Mouse (Mus musculus): ENCODE measurements at regions not wholly inside any gene's neighbourhood (a gene's known extent, or its start where the extent isn't known, plus 50 kb on each side); places are given as distances from the start of the nearest gene placed in this dataset.

DNA sequence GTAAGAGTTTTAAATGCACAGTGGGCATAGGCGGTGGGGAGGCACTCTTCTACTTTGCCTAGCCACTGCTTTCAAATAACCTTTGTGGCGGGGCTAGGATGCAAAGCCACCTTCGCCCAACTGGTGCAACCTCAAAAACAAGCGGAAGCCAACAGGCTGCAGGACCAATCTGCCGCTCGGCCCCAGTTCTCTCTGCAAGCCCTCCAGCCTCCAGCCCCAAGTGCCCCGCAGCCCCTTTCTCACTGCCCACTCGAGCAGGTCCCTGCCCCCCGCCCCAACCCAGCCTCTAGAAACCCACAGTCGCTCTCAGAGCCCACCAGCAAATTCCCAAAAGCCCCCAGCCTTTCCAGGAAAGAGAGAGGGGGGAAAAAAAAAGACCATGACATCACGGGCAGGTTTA is 89.6 kb upstream of the Ssbp2 start:
- DNase-seq (ENCODE audit: low spot score) = no peak

DNA sequence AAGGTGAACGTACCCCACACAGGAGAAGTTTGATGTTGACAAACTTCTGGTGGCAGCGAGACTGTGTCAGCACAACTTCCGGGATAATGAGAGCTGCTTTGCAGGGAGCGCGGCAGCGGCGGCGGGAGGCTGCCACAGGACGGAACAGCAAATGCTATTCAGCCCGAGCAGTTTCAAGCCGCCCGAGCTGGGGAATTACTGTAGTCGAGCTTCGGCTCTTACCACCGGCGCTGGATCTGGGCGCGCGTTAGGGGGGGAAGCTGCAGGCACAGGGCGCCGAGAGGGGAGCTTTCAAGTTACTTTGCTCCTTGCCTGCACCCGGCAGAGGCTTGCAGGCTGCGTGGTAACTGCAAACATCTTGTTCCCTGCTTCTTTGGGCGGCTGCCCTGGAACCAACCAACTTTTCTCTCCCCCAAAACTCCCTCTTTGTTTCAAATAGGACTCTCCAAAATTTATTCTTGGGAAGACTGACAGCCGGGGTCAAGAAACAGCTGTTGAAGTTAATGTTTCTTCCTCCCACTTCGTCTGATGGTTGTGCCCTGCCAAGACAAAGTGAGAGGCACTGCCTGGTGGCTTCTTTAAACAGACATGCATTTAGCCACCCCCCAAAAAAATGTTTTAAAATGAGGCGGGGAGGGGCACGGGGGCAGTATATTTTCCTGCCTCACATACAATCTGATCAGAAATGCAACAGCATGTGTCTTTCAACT is 89.0 kb upstream of the Ssbp2 start:
- DNase-seq (ENCODE audit: low spot score) = peak; percentile 88

- no peak for DNase-seq (ENCODE audit: low spot score)
Observed at GRCm38 (mm10) chr13:91371596-91371987, 88.5 kb upstream of the Ssbp2 start.

GRCm38 (mm10) chr13:91372130-91372875 is 87.8 kb upstream of the Ssbp2 start:
- DNase-seq (ENCODE audit: low spot score) = no peak

DNA sequence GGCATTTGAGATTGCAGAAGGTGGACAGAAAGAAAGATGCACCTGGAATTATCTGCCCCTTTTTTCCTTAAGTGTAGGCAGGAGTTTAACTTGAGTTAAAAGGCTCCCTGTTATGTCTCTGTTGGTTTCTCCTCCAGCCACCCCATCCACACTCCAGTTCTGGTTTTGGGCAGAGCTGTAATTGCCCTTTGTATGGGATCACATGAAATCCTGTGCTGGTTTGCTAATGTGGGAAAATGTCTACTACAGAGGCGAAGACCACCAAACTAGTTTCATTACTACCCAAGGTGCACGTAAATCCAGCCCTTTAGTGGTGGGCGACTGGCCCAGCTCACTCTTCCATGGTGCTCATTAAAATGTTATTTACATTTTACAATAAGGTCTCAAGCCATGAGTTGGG is 85.9 kb upstream of the Ssbp2 start:
- no peak for DNase-seq (ENCODE audit: low spot score)

DNA sequence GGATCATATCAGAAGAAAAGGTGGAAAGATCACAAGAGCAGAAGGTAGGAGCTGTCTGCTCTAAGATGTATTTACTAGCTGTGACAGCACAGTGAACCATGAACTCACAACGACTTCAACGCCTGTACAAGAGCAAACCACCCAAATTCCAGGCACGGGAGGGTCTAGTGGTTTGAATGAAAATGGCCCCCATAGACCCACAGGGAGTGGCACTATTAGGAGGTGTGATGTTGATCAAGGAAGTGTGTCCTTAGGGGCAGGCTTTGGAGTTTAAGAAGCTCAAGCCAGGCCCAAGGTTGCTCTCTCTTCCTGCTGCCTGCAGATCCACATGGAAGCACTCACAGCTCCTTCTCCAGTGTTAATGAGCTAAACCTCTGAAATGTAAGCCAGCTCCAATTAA is 83.5 kb upstream of the Ssbp2 start:
- no peak for DNase-seq (ENCODE audit: low spot score)

DNA sequence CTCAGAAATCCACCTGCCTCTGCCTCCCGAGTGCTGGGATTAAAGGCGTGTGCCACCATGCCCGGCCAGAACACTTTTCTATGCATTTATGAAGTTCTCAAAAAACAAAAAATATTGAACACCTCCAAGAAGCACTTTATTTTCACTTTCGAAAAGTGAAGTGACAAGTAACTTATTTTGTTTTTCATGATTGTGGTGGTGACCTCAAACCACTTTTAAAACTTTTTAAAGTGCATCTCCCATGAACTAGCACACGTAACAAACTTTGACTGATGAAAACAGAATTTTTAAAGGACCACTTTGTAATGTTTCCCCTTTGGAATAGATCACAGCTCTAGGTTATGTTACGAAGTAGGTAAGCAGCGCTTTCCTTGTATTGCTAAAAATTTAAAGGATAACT is 82.7 kb upstream of the Ssbp2 start:
- no peak for DNase-seq (ENCODE audit: low spot score)

GRCm38 (mm10) chr13:91377972-91378371 is 82.1 kb upstream of the Ssbp2 start:
- no peak for DNase-seq (ENCODE audit: low spot score)

GRCm38 (mm10) chr13:91385393-91385792 is 74.7 kb upstream of the Ssbp2 start:
- no peak for DNase-seq (ENCODE audit: low spot score)

DNA sequence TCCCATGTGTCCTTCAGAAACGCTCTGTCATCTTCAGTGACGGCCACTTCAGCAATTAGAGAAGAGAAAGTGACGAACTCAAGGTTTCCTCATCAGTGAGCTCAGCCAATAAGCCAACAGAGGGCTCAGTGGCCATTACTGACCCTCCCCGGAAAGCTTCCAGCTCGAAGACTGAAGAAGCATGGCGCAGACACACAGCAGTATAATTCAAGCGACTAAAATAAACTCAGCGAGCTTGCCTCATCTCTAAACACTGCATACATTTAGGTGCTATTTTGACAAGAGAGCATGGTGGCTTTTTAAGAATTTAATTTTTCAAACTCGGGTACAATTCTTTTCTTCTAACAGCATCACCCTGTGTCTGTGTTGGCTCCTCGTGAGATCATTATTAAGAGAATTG is 72.2 kb upstream of the Ssbp2 start:
- no peak for DNase-seq (ENCODE audit: low spot score)

- DNase-seq (ENCODE audit: low spot score) = no peak
Observed at GRCm38 (mm10) chr13:91403632-91404031, 56.5 kb upstream of the Ssbp2 start.

DNA sequence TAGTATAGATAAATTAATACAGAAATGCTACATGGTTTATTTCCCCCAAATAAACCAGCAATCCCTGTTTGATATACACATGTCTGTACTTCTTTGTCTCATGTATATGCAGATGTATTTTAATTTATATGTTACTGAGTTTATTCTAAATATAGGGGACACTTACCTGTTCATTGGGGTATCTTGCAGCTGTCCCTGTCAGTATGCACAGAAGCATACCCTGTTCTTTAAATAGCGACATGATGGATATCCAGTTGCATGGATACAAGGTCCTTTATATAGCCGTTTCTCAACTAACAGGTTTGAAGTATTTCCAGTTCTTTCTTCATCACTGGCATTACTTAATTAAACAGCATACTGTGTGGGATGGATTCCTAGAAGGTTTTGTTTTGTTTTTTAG is 55.1 kb upstream of the Ssbp2 start:
- DNase-seq (ENCODE audit: low spot score) = no peak

- no peak for DNase-seq (ENCODE audit: low spot score)
Observed at GRCm38 (mm10) chr13:91410116-91410515, 50.0 kb upstream of the Ssbp2 start.

Data from ovary, adult 18-20 months (tissue).